Mouse (Mus musculus) hindbrain, embryonic 12.5 days (tissue): ENCODE measurements around the gene Fau. TPM values are rescaled to one million over a fixed set of nuclear protein-coding genes. Genes with fewer than 3 reads are reported as not detected.

Experiments
- ATAC-seq: fragments of 200-750 bp; cut with Nextera tagmentation; 2 replicates; pipeline ENCODE4 v1.8.0; 2017; ENCODE audit warnings: moderate TSS enrichment; ENCODE audit not compliant: low FRiP score
- H3K27ac ChIP-seq: fragments of 300-500 bp; sonication (generic); 2 replicates; pipeline ENCODE4 v1.5.1; 2016; ENCODE audit warnings: mild to moderate bottlenecking
- H3K27me3 ChIP-seq: fragments of 300-500 bp; sonication (generic); 2 replicates; pipeline ENCODE4 v1.6.1; 2016; ENCODE audit warnings: mild to moderate bottlenecking
- H3K36me3 ChIP-seq: fragments of 300-500 bp; sonication (generic); 2 replicates; pipeline ENCODE4 v1.6.1; 2016; ENCODE audit warnings: mild to moderate bottlenecking
- H3K4me1 ChIP-seq: fragments of 300-500 bp; sonication (generic); 2 replicates; pipeline ENCODE4 v1.6.1; 2016
- H3K4me2 ChIP-seq: fragments of 300-500 bp; sonication (generic); replicated peaks from 2 replicates; pipeline ENCODE4 v1.6.1; 2016; ENCODE audit warnings: mild to moderate bottlenecking
- H3K4me3 ChIP-seq: fragments of 300-500 bp; sonication (generic); 2 replicates; pipeline ENCODE4 v1.5.1; 2016; ENCODE audit warnings: mild to moderate bottlenecking
- H3K9ac ChIP-seq: fragments of 300-500 bp; sonication (generic); 2 replicates; pipeline ENCODE4 v1.6.1; 2016; ENCODE audit warnings: mild to moderate bottlenecking, moderate library complexity
- H3K9me3 ChIP-seq: fragments of 300-500 bp; sonication (generic); replicated peaks from 2 replicates; pipeline ENCODE4 v1.6.1; 2016; ENCODE audit warnings: mild to moderate bottlenecking
- WGBS: fragments of 180-500 bp; shearing (Covaris S2); methylation state at CpG from one replicate; pipeline ENCODE4 v1.1.7; 2016; 5-methylcytosine and 5-hydroxymethylcytosine counted together
- polyA plus RNA-seq: library from polyadenylated mRNA; unstranded; fragments of >200 nt; fragmentation: Nextera tagmentation; extraction: Ambion mirVana; gene quantifications from 2 replicates; pipeline ENCODE4 v1.2.1, GENCODE M21; 2016

Fau gene
- polyA plus RNA-seq, 1 experiment from 2014 or later: 621 TPM

- Histone ChIP-seq H3K27me3 (no peaks in the 10 kb centered on the region), H3K4me2 (peak overlapping the region; percentile 96), H3K4me3 (peak overlapping the region; percentile 51), H3K4me1 (peaks cover 43% of the 10 kb centered on the region), H3K27ac (peak overlapping the region; percentile 93), H3K9me3 (no peaks in the 10 kb centered on the region), H3K9ac (peak overlapping the region; percentile 78), H3K36me3 (peaks cover 28% of the 10 kb centered on the region)
- peak; percentile 78 for ATAC-seq
- WGBS: 1% methylated on average over 30 of the region's 30 CpGs
Observed at GRCm38 (mm10) chr19:6067011-6067723, 9.5 kb downstream of the Fau start.

- Histone ChIP-seq H3K4me1 (peaks cover 36% of the 10 kb centered on the region), H3K27ac (peak within 1 kb of the TSS; percentile 93), H3K36me3 (peaks cover 31% of the 10 kb centered on the region), H3K4me3 (peak within 1 kb of the TSS; percentile 51), H3K9ac (peak within 1 kb of the TSS; percentile 78), H3K27me3 (no peaks in the 10 kb centered on the region), H3K9me3 (no peaks in the 10 kb centered on the region), H3K4me2 (peak within 1 kb of the TSS; percentile 96)
- WGBS: 7% methylated on average over 33 of the region's 33 CpGs
- ATAC-seq: peak; percentile 91
Observed at GRCm38 (mm10) chr19:6067724-6068415, 10.2 kb downstream of the Fau start, which contains the start of gene Tm7sf2. TSS of gene Tm7sf2 (minus strand) at chr19:6068373.

GRCm38 (mm10) chr19:6068951-6069350, 11.3 kb downstream of the Fau start:
- WGBS: 85% methylated on average over 4 of the region's 4 CpGs

GRCm38 (mm10) chr19:6069851-6070250, 12.2 kb downstream of the Fau start:
- WGBS: 94% methylated on average over 10 of the region's 10 CpGs
- no peaks in the 10 kb centered on the region for H3K9me3 ChIP-seq
- no peak for ATAC-seq
- no peak overlapping the region for H3K27ac ChIP-seq
- no peak overlapping the region for H3K4me3 ChIP-seq
- peaks cover 38% of the 10 kb centered on the region for H3K36me3 ChIP-seq
- no peak overlapping the region for H3K9ac ChIP-seq
- no peaks in the 10 kb centered on the region for H3K27me3 ChIP-seq
- no peak overlapping the region for H3K4me2 ChIP-seq
- H3K4me1 ChIP-seq: peaks cover 28% of the 10 kb centered on the region

More at GRCm38 (mm10) chr19:6068951-6069350, 11.3 kb downstream of the Fau start:
- Histone ChIP-seq H3K9me3 (no peaks in the 10 kb centered on the region), H3K27me3 (no peaks in the 10 kb centered on the region), H3K4me2 (no peak overlapping the region), H3K4me3 (no peak overlapping the region), H3K9ac (no peak overlapping the region), H3K4me1 (peaks cover 28% of the 10 kb centered on the region), H3K36me3 (peaks cover 31% of the 10 kb centered on the region), H3K27ac (no peak overlapping the region)
- no peak for ATAC-seq

- no peak overlapping the region for H3K9ac ChIP-seq
- no peak overlapping the region for H3K4me2 ChIP-seq
- no peaks in the 10 kb centered on the region for H3K27me3 ChIP-seq
- peaks cover 38% of the 10 kb centered on the region for H3K36me3 ChIP-seq
- ATAC-seq: no peak
- peaks cover 35% of the 10 kb centered on the region for H3K4me1 ChIP-seq
- no peak overlapping the region for H3K27ac ChIP-seq
- no peaks in the 10 kb centered on the region for H3K9me3 ChIP-seq
- no peak overlapping the region for H3K4me3 ChIP-seq
- WGBS: 88% methylated on average over 31 of the region's 31 CpGs
Observed at GRCm38 (mm10) chr19:6070571-6071250, 13.1 kb downstream of the Fau start.

GRCm38 (mm10) chr19:6071261-6071660, 13.6 kb downstream of the Fau start:
- ATAC-seq: no peak
- H3K4me1 ChIP-seq: peaks cover 35% of the 10 kb centered on the region
- WGBS: 95% methylated on average over 19 of the region's 19 CpGs
- no peak overlapping the region for H3K27ac ChIP-seq
- no peak overlapping the region for H3K4me2 ChIP-seq
- H3K9me3 ChIP-seq: no peaks in the 10 kb centered on the region
- H3K4me3 ChIP-seq: no peak overlapping the region
- H3K36me3 ChIP-seq: peaks cover 38% of the 10 kb centered on the region
- H3K9ac ChIP-seq: no peak overlapping the region
- no peaks in the 10 kb centered on the region for H3K27me3 ChIP-seq

GRCm38 (mm10) chr19:6073889-6074288, 16.2 kb downstream of the Fau start:
- Histone ChIP-seq H3K4me1 (peaks cover 22% of the 10 kb centered on the region), H3K27me3 (no peaks in the 10 kb centered on the region), H3K36me3 (peaks cover 36% of the 10 kb centered on the region), H3K27ac (no peak overlapping the region), H3K4me2 (no peak overlapping the region), H3K4me3 (no peak overlapping the region), H3K9ac (no peak overlapping the region), H3K9me3 (no peaks in the 10 kb centered on the region)
- WGBS: 95% methylated on average over 5 of the region's 5 CpGs
- no peak for ATAC-seq

- Histone ChIP-seq H3K9me3 (no peaks in the 10 kb centered on the region), H3K36me3 (peaks cover 36% of the 10 kb centered on the region), H3K4me2 (peak within 1 kb of the TSS; percentile 87), H3K9ac (peak within 1 kb of the TSS; percentile 74), H3K4me1 (peaks cover 22% of the 10 kb centered on the region), H3K27me3 (no peaks in the 10 kb centered on the region), H3K4me3 (peak within 1 kb of the TSS; percentile 72), H3K27ac (peak within 1 kb of the TSS; percentile 88)
- WGBS: 1% methylated on average over 33 of the region's 33 CpGs
- peak; percentile 87 for ATAC-seq
Observed at GRCm38 (mm10) chr19:6076564-6077393, 19.1 kb downstream of the Fau start, which contains the start of gene Vps51. TSS of gene Vps51 (minus strand) at chr19:6077231.

- H3K36me3 ChIP-seq: peaks cover 29% of the 10 kb centered on the region
- no peak within 1 kb of the TSS for H3K4me2 ChIP-seq
- H3K9ac ChIP-seq: no peak within 1 kb of the TSS; the same call in 1 of the 2 replicates
- H3K9me3 ChIP-seq: no peaks in the 10 kb centered on the region
- H3K4me3 ChIP-seq: no peak within 1 kb of the TSS
- ATAC-seq: no peak
- 93% methylated on average over 12 of the region's 12 CpGs for WGBS
- H3K27ac ChIP-seq: no peak within 1 kb of the TSS
- no peaks in the 10 kb centered on the region for H3K27me3 ChIP-seq
- peaks cover 33% of the 10 kb centered on the region for H3K4me1 ChIP-seq
Observed at GRCm38 (mm10) chr19:6079983-6080480, 22.4 kb downstream of the Fau start, which contains the start of gene Tmem262. TSS of gene Tmem262 (plus strand) at chr19:6080033.

- Histone ChIP-seq H3K9ac (no peak within 1 kb of the TSS), H3K36me3 (peaks cover 30% of the 10 kb centered on the region), H3K4me1 (peaks cover 22% of the 10 kb centered on the region), H3K27ac (no peak within 1 kb of the TSS), H3K9me3 (no peaks in the 10 kb centered on the region), H3K4me3 (no peak within 1 kb of the TSS), H3K27me3 (no peaks in the 10 kb centered on the region), H3K4me2 (no peak within 1 kb of the TSS; the same call in 1 of the 2 replicates)
- no peak for ATAC-seq
- 87% methylated on average over 9 of the region's 9 CpGs for WGBS
Observed at GRCm38 (mm10) chr19:6082156-6082555, 24.5 kb downstream of the Fau start, which contains the start of gene Gm28374. TSS of gene Gm28374 (minus strand) at chr19:6082256.

- Histone ChIP-seq H3K27me3 (no peaks in the 10 kb centered on the region), H3K4me2 (peak within 1 kb of the TSS; percentile 96), H3K4me1 (peaks cover 18% of the 10 kb centered on the region), H3K36me3 (peaks cover 43% of the 10 kb centered on the region), H3K9me3 (no peaks in the 10 kb centered on the region), H3K4me3 (peak within 1 kb of the TSS; percentile 78), H3K27ac (0 out of 2 replicates have a peak within 1 kb of the TSS, but pooled peaks have one; percentile 55), H3K9ac (peak within 1 kb of the TSS; percentile 76)
- under 1% methylated on average over 58 of the region's 58 CpGs for WGBS
- ATAC-seq: peak; percentile 90
Observed at GRCm38 (mm10) chr19:6084478-6085248, 27.0 kb downstream of the Fau start, which contains the start of the genes Zfpl1 and Cdca5. TSS of gene Zfpl1 (minus strand) at chr19:6084956. TSS of gene Cdca5 (plus strand) at chr19:6084983.
